Mouse (Mus musculus): ENCODE data around the gene BC034090. TPM values are rescaled to one million over a fixed set of nuclear protein-coding genes. Genes with fewer than 3 reads are reported as not detected.
"Not testable (repeated sequence)": the region's sequence is repeated elsewhere in the genome, so short reads cannot be mapped to it uniquely, and the experiment has no call there.

Gene BC034090
- polyA plus RNA-seq, 1 experiment from 2014 or later = 3.3 TPM

- ATAC-seq (ENCODE audit: insufficient number of reproducible peaks, insufficient read depth, low FRiP score, low read depth) = no peak
- no peaks in the 10 kb centered on the region for H3K27me3 ChIP-seq (ENCODE audit: control insufficient read depth, insufficient read depth, low read length)
- no peak overlapping the region for H3K4me2 ChIP-seq (replicated peaks; ENCODE audit: low read depth, low read length)
- H3K27ac ChIP-seq (ENCODE audit: low read length) = no peak overlapping the region
- H3K4me1 ChIP-seq (ENCODE audit: control insufficient read depth, insufficient read depth, low read length) = no peaks in the 10 kb centered on the region
- H3K9me3 ChIP-seq (ENCODE audit: control insufficient read depth, low read depth, low read length) = no peaks in the 10 kb centered on the region
- no peaks in the 10 kb centered on the region for H3K36me3 ChIP-seq (ENCODE audit: control insufficient read depth, insufficient read depth, low read length)
- WGBS = 75% methylated on average over 4 of the region's 4 CpGs
- H3K9ac ChIP-seq (replicated peaks; ENCODE audit: low read depth, low read length) = no peak overlapping the region
- H3K4me3 ChIP-seq (ENCODE audit: low read depth, low read length) = no peak overlapping the region
These were observed 31.5 kb upstream of the BC034090 start for GRCm38 (mm10) chr1:155275793-155276192.

DNA sequence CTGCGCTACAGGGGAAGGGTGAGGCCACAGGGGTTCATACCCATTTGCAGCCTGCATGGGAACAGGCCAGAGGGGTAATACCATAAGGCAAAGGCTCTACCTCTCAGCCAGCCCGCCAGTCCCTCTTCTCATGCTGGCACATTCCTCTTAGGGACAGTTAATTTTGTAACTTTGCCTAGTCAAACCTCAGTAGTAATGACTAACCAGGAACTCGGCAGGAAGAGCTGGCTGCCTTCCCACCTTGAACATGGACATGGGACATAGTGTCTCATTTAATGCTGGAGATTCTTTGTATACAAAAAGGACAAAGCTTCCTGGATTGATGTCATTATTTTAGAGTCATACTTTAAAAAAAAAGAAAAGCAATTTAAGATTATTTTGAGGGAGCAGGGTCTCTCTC is 30.7 kb upstream of the BC034090 start:
- Histone ChIP-seq H3K9ac (replicated peaks; ENCODE audit: low read depth, low read length) (no peak overlapping the region), H3K4me2 (replicated peaks; ENCODE audit: low read depth, low read length) (no peak overlapping the region), H3K27ac (ENCODE audit: low read length) (no peak overlapping the region), H3K27me3 (ENCODE audit: control insufficient read depth, insufficient read depth, low read length) (no peaks in the 10 kb centered on the region), H3K4me3 (ENCODE audit: low read depth, low read length) (no peak overlapping the region), H3K9me3 (ENCODE audit: control insufficient read depth, low read depth, low read length) (no peaks in the 10 kb centered on the region), H3K4me1 (ENCODE audit: control insufficient read depth, insufficient read depth, low read length) (no peaks in the 10 kb centered on the region), H3K36me3 (ENCODE audit: control insufficient read depth, insufficient read depth, low read length) (no peaks in the 10 kb centered on the region)
- 75% methylated on average over 3 of the region's 3 CpGs for WGBS
- ATAC-seq (ENCODE audit: insufficient number of reproducible peaks, insufficient read depth, low FRiP score, low read depth) = no peak

DNA sequence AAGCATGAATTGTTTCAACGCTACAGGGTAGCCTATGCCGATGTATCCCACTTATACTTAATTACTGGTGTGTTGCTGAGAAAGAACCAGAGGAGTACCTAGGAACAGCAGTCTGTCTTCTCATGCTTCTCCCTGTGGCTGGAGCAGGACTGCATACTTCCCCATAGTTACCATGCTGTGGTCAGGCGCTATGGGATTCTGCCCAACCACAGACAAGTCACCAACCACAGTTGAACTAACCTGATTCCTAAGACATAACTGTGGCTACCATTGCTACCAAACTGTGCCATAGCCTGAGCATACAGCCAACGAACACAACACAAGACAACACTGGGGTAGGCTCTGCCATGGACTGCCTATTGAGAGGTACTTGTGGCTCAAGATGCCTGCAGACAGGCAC is 28.7 kb upstream of the BC034090 start:
- WGBS = 91% methylated on average over 4 of the region's 4 CpGs
- Histone ChIP-seq H3K4me2 (replicated peaks; ENCODE audit: low read depth, low read length) (no peak overlapping the region), H3K27me3 (ENCODE audit: control insufficient read depth, insufficient read depth, low read length) (no peaks in the 10 kb centered on the region), H3K9ac (replicated peaks; ENCODE audit: low read depth, low read length) (no peak overlapping the region), H3K9me3 (ENCODE audit: control insufficient read depth, low read depth, low read length) (no peaks in the 10 kb centered on the region), H3K36me3 (ENCODE audit: control insufficient read depth, insufficient read depth, low read length) (no peaks in the 10 kb centered on the region), H3K4me3 (ENCODE audit: low read depth, low read length) (no peak overlapping the region), H3K27ac (ENCODE audit: low read length) (no peak overlapping the region), H3K4me1 (ENCODE audit: control insufficient read depth, insufficient read depth, low read length) (no peaks in the 10 kb centered on the region)
- ATAC-seq (ENCODE audit: insufficient number of reproducible peaks, insufficient read depth, low FRiP score, low read depth) = no peak

- not testable (repeated sequence) for H3K4me1 ChIP-seq (ENCODE audit: control insufficient read depth, insufficient read depth, low read length); H3K4me3 ChIP-seq (ENCODE audit: low read depth, low read length); H3K27me3 ChIP-seq (ENCODE audit: control insufficient read depth, insufficient read depth, low read length); H3K36me3 ChIP-seq (ENCODE audit: control insufficient read depth, insufficient read depth, low read length); H3K27ac ChIP-seq (ENCODE audit: low read length); H3K9ac ChIP-seq (replicated peaks; ENCODE audit: low read depth, low read length); ATAC-seq (ENCODE audit: insufficient number of reproducible peaks, insufficient read depth, low FRiP score, low read depth); H3K9me3 ChIP-seq (ENCODE audit: control insufficient read depth, low read depth, low read length); H3K4me2 ChIP-seq (replicated peaks; ENCODE audit: low read depth, low read length)
- 94% methylated on average over 10 of the region's 10 CpGs for WGBS
These were observed 18.3 kb upstream of the BC034090 start for GRCm38 (mm10) chr1:155262496-155262895.

GRCm38 (mm10) chr1:155254309-155254708 is 10.1 kb upstream of the BC034090 start:
- Histone ChIP-seq H3K27me3 (ENCODE audit: control insufficient read depth, insufficient read depth, low read length) (no peaks in the 10 kb centered on the region), H3K4me3 (ENCODE audit: low read depth, low read length) (no peak overlapping the region), H3K9me3 (ENCODE audit: control insufficient read depth, low read depth, low read length) (no peaks in the 10 kb centered on the region), H3K9ac (replicated peaks; ENCODE audit: low read depth, low read length) (no peak overlapping the region), H3K4me2 (replicated peaks; ENCODE audit: low read depth, low read length) (no peak overlapping the region), H3K36me3 (ENCODE audit: control insufficient read depth, insufficient read depth, low read length) (no peaks in the 10 kb centered on the region), H3K4me1 (ENCODE audit: control insufficient read depth, insufficient read depth, low read length) (no peaks in the 10 kb centered on the region), H3K27ac (ENCODE audit: low read length) (no peak overlapping the region)
- 90% methylated on average over 8 of the region's 8 CpGs for WGBS
- no peak for ATAC-seq (ENCODE audit: insufficient number of reproducible peaks, insufficient read depth, low FRiP score, low read depth)

GRCm38 (mm10) chr1:155253126-155253525 is 8.9 kb upstream of the BC034090 start:
- 69% methylated on average over 12 of the region's 12 CpGs for WGBS
- no peaks in the 10 kb centered on the region for H3K36me3 ChIP-seq (ENCODE audit: control insufficient read depth, insufficient read depth, low read length)
- no peak overlapping the region for H3K27ac ChIP-seq (ENCODE audit: low read length)
- H3K4me2 ChIP-seq (replicated peaks; ENCODE audit: low read depth, low read length) = no peak overlapping the region
- no peaks in the 10 kb centered on the region for H3K4me1 ChIP-seq (ENCODE audit: control insufficient read depth, insufficient read depth, low read length)
- no peak overlapping the region for H3K4me3 ChIP-seq (ENCODE audit: low read depth, low read length)
- no peaks in the 10 kb centered on the region for H3K9me3 ChIP-seq (ENCODE audit: control insufficient read depth, low read depth, low read length)
- no peak overlapping the region for H3K9ac ChIP-seq (replicated peaks; ENCODE audit: low read depth, low read length)
- no peaks in the 10 kb centered on the region for H3K27me3 ChIP-seq (ENCODE audit: control insufficient read depth, insufficient read depth, low read length)
- ATAC-seq (ENCODE audit: insufficient number of reproducible peaks, insufficient read depth, low FRiP score, low read depth) = no peak

GRCm38 (mm10) chr1:155252631-155253121 is 8.4 kb upstream of the BC034090 start:
- 42% methylated on average over 6 of the region's 6 CpGs for WGBS
- no peak for ATAC-seq (ENCODE audit: insufficient number of reproducible peaks, insufficient read depth, low FRiP score, low read depth)
- H3K4me2 ChIP-seq (replicated peaks; ENCODE audit: low read depth, low read length) = no peak overlapping the region
- no peaks in the 10 kb centered on the region for H3K9me3 ChIP-seq (ENCODE audit: control insufficient read depth, low read depth, low read length)
- no peaks in the 10 kb centered on the region for H3K36me3 ChIP-seq (ENCODE audit: control insufficient read depth, insufficient read depth, low read length)
- H3K27me3 ChIP-seq (ENCODE audit: control insufficient read depth, insufficient read depth, low read length) = no peaks in the 10 kb centered on the region
- no peak overlapping the region for H3K9ac ChIP-seq (replicated peaks; ENCODE audit: low read depth, low read length)
- no peak overlapping the region for H3K27ac ChIP-seq (ENCODE audit: low read length)
- no peaks in the 10 kb centered on the region for H3K4me1 ChIP-seq (ENCODE audit: control insufficient read depth, insufficient read depth, low read length)
- no peak overlapping the region for H3K4me3 ChIP-seq (ENCODE audit: low read depth, low read length)

- no peak overlapping the region for H3K27ac ChIP-seq (ENCODE audit: low read length)
- 75% methylated on average over 5 of the region's 5 CpGs for WGBS
- no peaks in the 10 kb centered on the region for H3K4me1 ChIP-seq (ENCODE audit: control insufficient read depth, insufficient read depth, low read length)
- no peaks in the 10 kb centered on the region for H3K36me3 ChIP-seq (ENCODE audit: control insufficient read depth, insufficient read depth, low read length)
- H3K4me2 ChIP-seq (replicated peaks; ENCODE audit: low read depth, low read length) = no peak overlapping the region
- H3K9me3 ChIP-seq (ENCODE audit: control insufficient read depth, low read depth, low read length) = no peaks in the 10 kb centered on the region
- H3K27me3 ChIP-seq (ENCODE audit: control insufficient read depth, insufficient read depth, low read length) = no peaks in the 10 kb centered on the region
- no peak overlapping the region for H3K9ac ChIP-seq (replicated peaks; ENCODE audit: low read depth, low read length)
- ATAC-seq (ENCODE audit: insufficient number of reproducible peaks, insufficient read depth, low FRiP score, low read depth) = no peak
- no peak overlapping the region for H3K4me3 ChIP-seq (ENCODE audit: low read depth, low read length)
These were observed 7.4 kb upstream of the BC034090 start for GRCm38 (mm10) chr1:155251596-155251995.

DNA sequence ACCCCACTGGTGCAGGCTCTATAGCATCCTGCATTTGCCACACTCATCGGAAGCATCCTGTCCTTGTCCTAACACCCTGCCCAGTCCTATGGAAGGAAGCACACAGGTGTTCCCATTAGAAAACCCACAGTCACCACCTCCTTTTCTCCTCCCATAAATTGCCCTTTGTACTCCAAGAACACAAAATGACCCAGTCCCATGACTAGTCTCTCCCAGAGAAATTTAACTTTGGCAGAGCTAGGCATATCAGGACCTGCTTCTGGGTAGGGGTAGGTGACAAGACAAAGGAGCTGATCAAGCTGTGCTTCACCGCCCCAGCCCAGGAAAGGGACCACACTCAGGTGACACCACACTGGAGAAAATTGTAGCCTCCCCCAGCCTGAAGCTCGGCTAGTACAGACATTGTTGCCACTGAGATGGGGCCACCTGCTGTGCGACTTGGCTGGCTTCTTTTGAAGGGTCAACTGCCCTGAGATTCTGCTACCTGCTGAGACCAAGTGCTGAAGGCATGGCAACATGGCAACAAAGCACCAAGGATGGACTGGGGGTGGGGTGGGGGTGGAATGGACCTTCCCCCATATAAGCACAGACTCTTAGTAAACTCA is 6.4 kb upstream of the BC034090 start:
- H3K4me2 ChIP-seq (replicated peaks; ENCODE audit: low read depth, low read length) = no peak overlapping the region
- H3K9me3 ChIP-seq (ENCODE audit: control insufficient read depth, low read depth, low read length) = no peaks in the 10 kb centered on the region
- H3K4me3 ChIP-seq (ENCODE audit: low read depth, low read length) = no peak overlapping the region
- no peak overlapping the region for H3K27ac ChIP-seq (ENCODE audit: low read length)
- no peak overlapping the region for H3K9ac ChIP-seq (replicated peaks; ENCODE audit: low read depth, low read length)
- H3K36me3 ChIP-seq (ENCODE audit: control insufficient read depth, insufficient read depth, low read length) = no peaks in the 10 kb centered on the region
- H3K27me3 ChIP-seq (ENCODE audit: control insufficient read depth, insufficient read depth, low read length) = no peaks in the 10 kb centered on the region
- WGBS = 50% methylated on average over 4 of the region's 4 CpGs
- H3K4me1 ChIP-seq (ENCODE audit: control insufficient read depth, insufficient read depth, low read length) = no peaks in the 10 kb centered on the region
- no peak for ATAC-seq (ENCODE audit: insufficient number of reproducible peaks, insufficient read depth, low FRiP score, low read depth)

All from stomach, embryonic 14.5 days (tissue).